Mouse (Mus musculus) olfactory bulb, adult 2 months (tissue): ENCODE results near the gene 4833427G06Rik.

Experiments
- CTCF ChIP-seq: fragments of 200-500 bp; IDR thresholded peaks from 2 replicates; pipeline ENCODE4 v1.5.1; 2012; ENCODE audit warnings: low read depth, mild to moderate bottlenecking, low read length, moderate library complexity; ENCODE audit not compliant: insufficient read depth
- POLR2A ChIP-seq: fragments of 200-500 bp; IDR thresholded peaks from 2 replicates; pipeline ENCODE4 v1.6.1; 2012; ENCODE audit warnings: mild to moderate bottlenecking, low read depth, low read length, moderate library complexity; ENCODE audit not compliant: insufficient read depth

DNA sequence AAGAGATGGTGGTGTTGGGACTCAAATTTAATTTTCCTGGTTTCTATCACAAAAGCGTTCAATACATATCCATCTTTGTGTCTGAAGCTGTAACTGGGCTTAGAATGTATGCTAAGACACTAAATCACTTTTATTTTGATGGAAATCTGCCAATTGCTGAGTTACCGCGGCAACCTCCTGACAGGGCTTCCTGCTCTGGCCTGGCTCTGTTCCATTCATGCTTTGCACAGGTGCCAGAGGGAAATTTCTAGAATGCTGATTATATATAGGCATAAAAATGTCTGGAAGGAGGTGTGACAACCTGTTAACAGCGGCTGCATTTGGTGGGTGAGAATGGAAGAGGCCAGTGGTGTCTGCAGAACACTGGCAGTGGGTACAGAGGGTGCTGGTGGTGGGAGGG, 44.6 kb upstream of the 4833427G06Rik start:
- no peak for TF ChIP-seq POLR2A
- no peak for TF ChIP-seq CTCF
